Mouse (Mus musculus) MEL (cell line): Measurements from ENCODE around the gene Stra6. TPM values are rescaled to one million over a fixed set of nuclear protein-coding genes. Genes with fewer than 3 reads are reported as not detected.

Experiments used
- DNase-seq: peaks from one replicate; pipeline ENCODE4 v3.0.0; 2011; ENCODE audit warnings: low read depth, low spot score
- H3K27ac ChIP-seq: 2 replicates; pipeline ENCODE4 v1.5.1; 2012; ENCODE audit warnings: low read depth, mild to moderate bottlenecking, control low read depth, low read length, moderate library complexity; ENCODE audit not compliant: control insufficient read depth
- H3K27me3 ChIP-seq, 2 experiments: fragments of 150-350 bp in 1 of 2; sonication (generic) in 1 of 2; 2 replicates each; pipeline ENCODE4 v1.6.1; 2012; ENCODE audit warnings: low read length in 2 of 2, mild to moderate bottlenecking in 2 of 2, improper control_type of control experiment in 1 of 2, moderate library complexity in 1 of 2; ENCODE audit not compliant: insufficient read depth in 2 of 2, control insufficient read depth in 1 of 2
- H3K36me3 ChIP-seq, 2 experiments: 2 replicates each; pipeline ENCODE4 v1.6.1; 2012 to 2014; ENCODE audit warnings: low read length in 2 of 2, improper control_type of control experiment in 1 of 2, inconsistent platforms in 1 of 2, mild to moderate bottlenecking in 1 of 2; ENCODE audit not compliant: insufficient read depth in 2 of 2, control insufficient read depth in 1 of 2
- H3K4me1 ChIP-seq, 2 experiments: fragments of 150-350 bp in 1 of 2; sonication (generic) in 1 of 2; 2 replicates each; pipeline ENCODE4 v1.6.1; 2012; ENCODE audit warnings: low read length in 2 of 2, improper control_type of control experiment in 1 of 2, mild to moderate bottlenecking in 1 of 2; ENCODE audit not compliant: insufficient read depth in 2 of 2, control insufficient read depth in 1 of 2
- H3K4me3 ChIP-seq, 2 experiments: fragments of 150-350 bp in 1 of 2; sonication (generic) in 1 of 2; 2 replicates each; pipeline ENCODE4 v1.5.1; 2012; ENCODE audit warnings: low read depth in 2 of 2, low read length in 2 of 2, mild to moderate bottlenecking in 2 of 2, moderate library complexity in 2 of 2, control low read depth in 1 of 2, improper control_type of control experiment in 1 of 2; ENCODE audit not compliant: control insufficient read depth in 1 of 2, insufficient read depth in 1 of 2
- H3K79me2 ChIP-seq: 2 replicates; pipeline ENCODE4 v1.6.1; 2012; ENCODE audit warnings: mild to moderate bottlenecking, low read length, moderate library complexity; ENCODE audit not compliant: control insufficient read depth, poor library complexity, insufficient read depth
- H3K9ac ChIP-seq: 2 replicates; pipeline ENCODE4 v1.6.1; 2012; ENCODE audit warnings: low read depth, mild to moderate bottlenecking, control low read depth, low read length, moderate library complexity; ENCODE audit not compliant: control insufficient read depth, poor library complexity, severe bottlenecking
- H3K9me3 ChIP-seq: fragments of 150-350 bp; sonication (generic); replicated peaks from 2 replicates; pipeline ENCODE4 v1.6.1; 2012; ENCODE audit warnings: mild to moderate bottlenecking, low read length, improper control_type of control experiment, moderate library complexity; ENCODE audit not compliant: insufficient read depth
- CHD2 ChIP-seq: IDR thresholded peaks from 2 replicates; pipeline ENCODE4 v1.6.1; 2011; ENCODE audit warnings: low read length, improper control_type of control experiment
- CTCF ChIP-seq, 3 experiments: IDR thresholded peaks in 2 of 3; conservative IDR thresholded peaks in 1 of 3; 2 replicates each; pipeline ENCODE4 v1.5.1; 2011 to 2012; ENCODE audit warnings: low read length in 3 of 3, low read depth in 2 of 3, mild to moderate bottlenecking in 2 of 3, improper control_type of control experiment in 1 of 3, inconsistent platforms in 1 of 3, mixed read lengths in 1 of 3, moderate library complexity in 1 of 3; ENCODE audit not compliant: control insufficient read depth in 1 of 3, insufficient read depth in 1 of 3, poor library complexity in 1 of 3, severe bottlenecking in 1 of 3
- E2F4 ChIP-seq: IDR thresholded peaks from 2 replicates; pipeline ENCODE4 v1.6.1; 2011; ENCODE audit warnings: low read depth, low read length, improper control_type of control experiment, borderline replicate concordance
- ELF1 ChIP-seq: IDR thresholded peaks from 2 replicates; pipeline ENCODE4 v1.6.1; 2014; ENCODE audit warnings: low read depth, mild to moderate bottlenecking, inconsistent platforms, low read length, improper control_type of control experiment, moderate library complexity
- EP300 ChIP-seq, 2 experiments: IDR thresholded peaks; 2 replicates each; pipeline ENCODE4 v1.6.1; 2011; ENCODE audit warnings: improper control_type of control experiment in 2 of 2, low read length in 2 of 2, low read depth in 1 of 2, mild to moderate bottlenecking in 1 of 2
- GABPA ChIP-seq: IDR thresholded peaks from 2 replicates; pipeline ENCODE4 v1.6.1; 2012; ENCODE audit warnings: low read depth, mild to moderate bottlenecking, inconsistent platforms, low read length, improper control_type of control experiment, moderate library complexity
- HCFC1 ChIP-seq: IDR thresholded peaks from 2 replicates; pipeline ENCODE4 v1.6.1; 2012; ENCODE audit warnings: low read depth, mild to moderate bottlenecking, inconsistent platforms, low read length, improper control_type of control experiment, moderate library complexity
- JUND ChIP-seq: IDR thresholded peaks from 2 replicates; pipeline ENCODE4 v1.6.1; 2011; ENCODE audit warnings: low read depth, mild to moderate bottlenecking, improper control_type of control experiment, low read length
- KAT2A ChIP-seq: conservative IDR thresholded peaks from 2 replicates; pipeline ENCODE4 v1.6.1; 2012; ENCODE audit warnings: low read depth, low read length, improper control_type of control experiment, inconsistent platforms
- MAFK ChIP-seq: IDR thresholded peaks from 2 replicates; pipeline ENCODE4 v1.6.1; 2011; ENCODE audit warnings: low read depth, mild to moderate bottlenecking, low read length, improper control_type of control experiment, borderline replicate concordance
- MAX ChIP-seq: IDR thresholded peaks from 2 replicates; pipeline ENCODE4 v1.6.1; 2011; ENCODE audit warnings: low read length, improper control_type of control experiment
- MAZ ChIP-seq: IDR thresholded peaks from 2 replicates; pipeline ENCODE4 v1.6.1; 2012; ENCODE audit warnings: low read depth, mild to moderate bottlenecking, inconsistent platforms, low read length, improper control_type of control experiment
- MEF2A ChIP-seq: IDR thresholded peaks from 2 replicates; pipeline ENCODE4 v1.6.1; 2014; ENCODE audit warnings: low read depth, mild to moderate bottlenecking, inconsistent platforms, low read length, improper control_type of control experiment; ENCODE audit not compliant: poor library complexity, insufficient replicate concordance, severe bottlenecking; ENCODE audit errors: extremely low read depth
- MYB ChIP-seq: IDR thresholded peaks from 2 replicates; pipeline ENCODE4 v1.6.1; 2011; ENCODE audit warnings: mild to moderate bottlenecking, low read depth, low read length, improper control_type of control experiment
- NELFE ChIP-seq: IDR thresholded peaks from 2 replicates; pipeline ENCODE4 v1.6.1; 2011; ENCODE audit warnings: low read depth, low read length, improper control_type of control experiment
- NRF1 ChIP-seq: IDR thresholded peaks from 2 replicates; pipeline ENCODE4 v1.6.1; 2014; ENCODE audit warnings: low read depth, mild to moderate bottlenecking, inconsistent platforms, low read length, improper control_type of control experiment, moderate library complexity; ENCODE audit not compliant: poor library complexity, insufficient read depth, severe bottlenecking
- POLR2A ChIP-seq, 2 experiments: IDR thresholded peaks; 2 replicates each; pipeline ENCODE4 v1.6.1; 2011 to 2012; ENCODE audit warnings: low read length in 2 of 2, mild to moderate bottlenecking in 2 of 2, control low read depth in 1 of 2, improper control_type of control experiment in 1 of 2, low read depth in 1 of 2, moderate library complexity in 1 of 2; ENCODE audit not compliant: control insufficient read depth in 1 of 2, insufficient read depth in 1 of 2, poor library complexity in 1 of 2
- POLR2AphosphoS5 ChIP-seq: IDR thresholded peaks from 2 replicates; pipeline ENCODE4 v1.6.1; 2012; ENCODE audit warnings: low read depth, borderline replicate concordance, mild to moderate bottlenecking, inconsistent platforms, low read length, moderate library complexity, mixed read lengths
- RAD21 ChIP-seq: IDR thresholded peaks from 2 replicates; pipeline ENCODE4 v1.6.1; 2011; ENCODE audit warnings: mild to moderate bottlenecking, low read depth, low read length, improper control_type of control experiment
- SMC3 ChIP-seq: IDR thresholded peaks from 2 replicates; pipeline ENCODE4 v1.6.1; 2011; ENCODE audit warnings: low read depth, low read length, improper control_type of control experiment
- TAL1 ChIP-seq: IDR thresholded peaks from 2 replicates; pipeline ENCODE4 v1.6.1; 2012; ENCODE audit warnings: mild to moderate bottlenecking, inconsistent platforms, low read length, moderate library complexity, mixed read lengths
- USF2 ChIP-seq, 2 experiments: IDR thresholded peaks; 2 replicates each; pipeline ENCODE4 v1.6.1; 2011 to 2012; ENCODE audit warnings: improper control_type of control experiment in 2 of 2, low read length in 2 of 2, borderline replicate concordance in 1 of 2, inconsistent platforms in 1 of 2, low read depth in 1 of 2, mild to moderate bottlenecking in 1 of 2; ENCODE audit not compliant: insufficient read depth in 1 of 2
- ZC3H11A ChIP-seq: IDR thresholded peaks from 2 replicates; pipeline ENCODE4 v1.6.1; 2012; ENCODE audit warnings: low read depth, mild to moderate bottlenecking, inconsistent platforms, low read length, improper control_type of control experiment
- ZKSCAN1 ChIP-seq: IDR thresholded peaks from 2 replicates; pipeline ENCODE4 v1.6.1; 2012; ENCODE audit warnings: low read depth, mild to moderate bottlenecking, inconsistent platforms, low read length, improper control_type of control experiment, moderate library complexity
- ZMIZ1 ChIP-seq: IDR thresholded peaks from 2 replicates; pipeline ENCODE4 v1.6.1; 2012; ENCODE audit warnings: low read depth, mild to moderate bottlenecking, inconsistent platforms, low read length, improper control_type of control experiment, moderate library complexity
- ZNF384 ChIP-seq: IDR thresholded peaks from 2 replicates; pipeline ENCODE4 v1.6.1; 2012; ENCODE audit warnings: low read depth, mild to moderate bottlenecking, inconsistent platforms, low read length, improper control_type of control experiment
- polyA plus RNA-seq, 2 experiments: library from polyadenylated mRNA; stranded (reverse) in 1 of 2; unstranded in 1 of 2; fragments of >175 nt in 1 of 2; fragments of >200 nt in 1 of 2; gene quantifications; 2 replicates each; pipeline versions ENCODE4 v1.2.1 to v1.2.4; 2012; ENCODE audit warnings: low replicate concordance in 2 of 2, low read depth in 1 of 2; ENCODE audit not compliant: insufficient read length in 2 of 2, insufficient read depth in 1 of 2, missing spikeins in 1 of 2
- total RNA-seq: library from RNA; depleted of rRNA; stranded (reverse); fragments of 300-350 nt; gene quantifications from 2 replicates; pipeline ENCODE4 v1.2.3, GENCODE M21; 2012

Stra6 gene
- total and polyA plus RNA-seq, 3 experiments = not detected

DNA sequence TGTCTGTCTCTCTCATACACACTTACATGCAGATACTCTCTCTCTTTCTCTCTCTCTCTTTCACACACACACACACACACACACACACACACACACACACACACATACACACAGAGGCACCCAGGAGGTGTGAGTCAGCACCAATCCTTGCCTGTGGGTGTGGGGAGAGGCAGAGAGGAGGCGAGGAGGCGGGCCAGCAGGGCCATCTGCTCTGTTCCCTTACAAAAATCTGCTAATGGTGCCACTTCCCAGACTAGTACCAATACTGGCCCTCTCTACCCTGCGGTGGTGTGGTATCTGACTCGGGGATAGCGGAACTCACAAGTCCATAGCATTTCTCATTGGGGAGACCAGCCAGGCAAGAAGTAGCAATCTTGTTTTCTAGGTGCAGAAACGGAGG lies 47.8 kb downstream of the Stra6 start:
- no peak for TF ChIP-seq GABPA
- TF ChIP-seq ZMIZ1 = no peak
- TF ChIP-seq NELFE = no peak
- no peak for TF ChIP-seq ELF1
- TF ChIP-seq POLR2AphosphoS5 = no peak
- no peak for TF ChIP-seq RAD21
- no peak for TF ChIP-seq MAZ
- TF ChIP-seq E2F4 = no peak
- no peak for TF ChIP-seq MEF2A
- no peak for TF ChIP-seq CHD2
- no peak for TF ChIP-seq ZKSCAN1
- no peak for TF ChIP-seq NRF1
- no peak for TF ChIP-seq TAL1
- no peak for TF ChIP-seq JUND
- TF ChIP-seq HCFC1 = no peak
- TF ChIP-seq MAFK = no peak
- H3K27ac ChIP-seq = no peak overlapping the region
- no peak overlapping the region for H3K4me3 ChIP-seq
- no peaks in the 10 kb centered on the region for H3K9me3 ChIP-seq
- H3K36me3 ChIP-seq = no peaks in the 10 kb centered on the region
- no peak overlapping the region for H3K9ac ChIP-seq
- H3K79me2 ChIP-seq = no peaks in the 10 kb centered on the region
- H3K27me3 ChIP-seq = peaks cover 0 to 3% of the 10 kb centered on the region in 2 experiments; a peak in 2 of 4 replicates
- no peak for DNase-seq
- no peaks in the 10 kb centered on the region for H3K4me1 ChIP-seq

DNA sequence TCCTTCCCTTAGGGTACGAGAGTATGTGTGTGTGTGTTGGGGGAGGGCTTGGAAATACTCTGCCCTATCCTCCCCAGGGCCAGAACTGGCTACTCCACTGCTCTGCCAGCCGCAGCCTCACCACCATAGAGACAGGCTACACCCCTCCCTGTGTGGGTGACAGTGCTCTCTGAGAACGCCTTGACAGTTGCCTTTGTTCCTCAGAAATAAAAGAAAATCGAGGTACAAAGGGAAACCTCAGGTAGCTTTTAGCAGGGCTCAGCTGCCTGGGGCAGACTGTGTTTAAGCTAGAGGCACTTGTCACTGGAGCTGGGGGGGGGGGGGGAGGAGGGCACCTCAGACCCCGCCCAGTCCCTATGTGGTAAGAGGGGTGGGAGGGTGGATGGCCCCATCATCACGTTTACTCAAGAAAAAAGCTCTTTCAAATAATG lies 48.7 kb downstream of the Stra6 start:
- Histone ChIP-seq H3K27me3 (peaks cover 3 to 5% of the 10 kb centered on the region in 2 experiments; a peak in 3 of 4 replicates), H3K36me3 (no peaks in the 10 kb centered on the region), H3K4me3 (no peak overlapping the region), H3K27ac (no peak overlapping the region), H3K9me3 (no peaks in the 10 kb centered on the region), H3K9ac (no peak overlapping the region), H3K4me1 (no peaks in the 10 kb centered on the region), H3K79me2 (no peaks in the 10 kb centered on the region)
- DNase-seq = no peak
- TF ChIP-seq CTCF (IDR thresholded peaks at IDR 0.05 in 2 of 3, conservative IDR thresholded peaks at IDR 0.05 in 1 of 3; ENCODE audit: control insufficient read depth in 1 of 3, insufficient read depth in 1 of 3, low read depth in 2 of 3, low read length in 3 of 3, poor library complexity in 1 of 3, severe bottlenecking in 1 of 3) (no peak), MYB (no peak), HCFC1 (no peak), EP300 (IDR thresholded peaks at IDR 0.05; ENCODE audit: low read depth in 1 of 2, low read length in 2 of 2) (no peak), MAFK (no peak), CHD2 (no peak), USF2 (IDR thresholded peaks at IDR 0.05; ENCODE audit: borderline replicate concordance in 1 of 2, insufficient read depth in 1 of 2, low read depth in 1 of 2, low read length in 2 of 2) (no peak), NELFE (no peak), KAT2A (no peak), JUND (no peak), ZC3H11A (no peak), ELF1 (no peak), E2F4 (no peak), MAX (no peak), GABPA (no peak), POLR2A (IDR thresholded peaks at IDR 0.05; ENCODE audit: control insufficient read depth in 1 of 2, insufficient read depth in 1 of 2, low read depth in 1 of 2, low read length in 2 of 2, poor library complexity in 1 of 2) (no peak), ZNF384 (no peak), SMC3 (no peak)
